Mouse (Mus musculus): Measurements from ENCODE around the gene Gbgt1. TPM values are rescaled to one million over a fixed set of nuclear protein-coding genes. Genes with fewer than 3 reads are reported as not detected.
"Not testable (repeated sequence)": the region's sequence is repeated elsewhere in the genome, so short reads cannot be mapped to it uniquely, and the experiment has no call there.

Gene Gbgt1
- polyA plus RNA-seq, 1 experiment, result not detected

- Histone ChIP-seq H3K79me2 (ENCODE audit: control insufficient read depth, insufficient read depth) (no peaks in the 10 kb centered on the region), H3ac (ENCODE audit: control insufficient read depth, insufficient read length) (no peak overlapping the region), H3K4me2 (ENCODE audit: low read depth) (no peak overlapping the region), H3K27me3 (ENCODE audit: control insufficient read depth, insufficient read depth, insufficient read length) (no peaks in the 10 kb centered on the region), H3K4me3 (no peak overlapping the region), H3K36me3 (ENCODE audit: control insufficient read depth, insufficient read depth) (no peaks in the 10 kb centered on the region)
- TF ChIP-seq SRF (IDR thresholded peaks at IDR 0.05; ENCODE audit: control insufficient read depth, insufficient read length, low read depth), result no peak
- TF ChIP-seq MYOD1 (IDR thresholded peaks at IDR 0.05; ENCODE audit: control insufficient read depth in 1 of 3, insufficient read length in 2 of 3, low read depth in 2 of 3), result no peak
- TF ChIP-seq REST (IDR thresholded peaks at IDR 0.05; ENCODE audit: insufficient read depth, insufficient read length), result no peak
- TF ChIP-seq TCF3 (IDR thresholded peaks at IDR 0.05; ENCODE audit: insufficient read length, low read depth), result no peak
- TF ChIP-seq MYOG (IDR thresholded peaks at IDR 0.05; ENCODE audit: control insufficient read depth in 1 of 3, insufficient read depth in 1 of 3, insufficient read length in 2 of 3, low read depth in 2 of 3), result no peak
- no peak for TF ChIP-seq POLR2A (IDR thresholded peaks at IDR 0.05; ENCODE audit: insufficient read length, low read depth)
- TF ChIP-seq POLR2AphosphoS2 (IDR thresholded peaks at IDR 0.05; ENCODE audit: insufficient read length, low read depth), result no peak
Measured at GRCm38 (mm10) chr2:28498431-28498830, 1.7 kb downstream of the Gbgt1 start.

GRCm38 (mm10) chr2:28502987-28503386 lies 6.3 kb downstream of the Gbgt1 start:
- no peak for TF ChIP-seq USF1 (IDR thresholded peaks at IDR 0.05; ENCODE audit: low read depth)
- no peak overlapping the region for H3K4me3 ChIP-seq

GRCm38 (mm10) chr2:28504676-28505075 lies 8.0 kb downstream of the Gbgt1 start:
- no peak overlapping the region for H3ac ChIP-seq (ENCODE audit: control insufficient read depth, insufficient read length)
- no peaks in the 10 kb centered on the region for H3K79me2 ChIP-seq (ENCODE audit: control insufficient read depth, insufficient read depth)
- no peak overlapping the region for H3K4me2 ChIP-seq (ENCODE audit: low read depth)
- no peak overlapping the region for H3K4me3 ChIP-seq
- no peaks in the 10 kb centered on the region for H3K36me3 ChIP-seq (ENCODE audit: control insufficient read depth, insufficient read depth)
- TF ChIP-seq REST (IDR thresholded peaks at IDR 0.05; ENCODE audit: insufficient read depth, insufficient read length) (no peak), CEBPB (IDR thresholded peaks at IDR 0.05; ENCODE audit: insufficient read depth, poor library complexity, severe bottlenecking) (no peak), E2F4 (IDR thresholded peaks at IDR 0.05; ENCODE audit: insufficient read depth) (no peak), MYOG (IDR thresholded peaks at IDR 0.05; ENCODE audit: control insufficient read depth in 1 of 3, insufficient read depth in 1 of 3, insufficient read length in 2 of 3, low read depth in 2 of 3) (no peak), TCF3 (IDR thresholded peaks at IDR 0.05; ENCODE audit: insufficient read length, low read depth) (no peak), POLR2AphosphoS2 (IDR thresholded peaks at IDR 0.05; ENCODE audit: insufficient read length, low read depth) (no peak), MYOD1 (IDR thresholded peaks at IDR 0.05; ENCODE audit: control insufficient read depth in 1 of 3, insufficient read length in 2 of 3, low read depth in 2 of 3) (no peak), TCF12 (IDR thresholded peaks at IDR 0.05; ENCODE audit: insufficient read depth, poor library complexity, severe bottlenecking) (no peak), USF1 (IDR thresholded peaks at IDR 0.05; ENCODE audit: low read depth) (no peak), POLR2A (IDR thresholded peaks at IDR 0.05; ENCODE audit: insufficient read length, low read depth) (no peak), SRF (IDR thresholded peaks at IDR 0.05; ENCODE audit: control insufficient read depth, insufficient read length, low read depth) (no peak), MAX (IDR thresholded peaks at IDR 0.05; ENCODE audit: low read depth) (no peak)
- H3K27me3 ChIP-seq (ENCODE audit: control insufficient read depth, insufficient read depth, insufficient read length), result peaks cover 8% of the 10 kb centered on the region

More at GRCm38 (mm10) chr2:28502987-28503386, 6.3 kb downstream of the Gbgt1 start:
- no peaks in the 10 kb centered on the region for H3K79me2 ChIP-seq (ENCODE audit: control insufficient read depth, insufficient read depth)
- H3K4me2 ChIP-seq (ENCODE audit: low read depth), result no peak overlapping the region
- no peaks in the 10 kb centered on the region for H3K36me3 ChIP-seq (ENCODE audit: control insufficient read depth, insufficient read depth)
- H3ac ChIP-seq (ENCODE audit: control insufficient read depth, insufficient read length), result no peak overlapping the region
- H3K27me3 ChIP-seq (ENCODE audit: control insufficient read depth, insufficient read depth, insufficient read length), result peaks cover 8% of the 10 kb centered on the region

GRCm38 (mm10) chr2:28505795-28506194 lies 9.1 kb downstream of the Gbgt1 start, which contains the start of gene Gm10134:
TSS of gene Gm10134 (plus strand) at chr2:28506095.
- no peaks in the 10 kb centered on the region for H3K36me3 ChIP-seq (ENCODE audit: control insufficient read depth, insufficient read depth)
- TF ChIP-seq TCF3 (IDR thresholded peaks at IDR 0.05; ENCODE audit: insufficient read length, low read depth) (no peak), POLR2A (IDR thresholded peaks at IDR 0.05; ENCODE audit: insufficient read length, low read depth) (no peak), MYOD1 (IDR thresholded peaks at IDR 0.05; ENCODE audit: control insufficient read depth in 1 of 3, insufficient read length in 2 of 3, low read depth in 2 of 3) (no peak)
- no peak within 1 kb of the TSS for H3K4me3 ChIP-seq
- peaks cover 12% of the 10 kb centered on the region for H3K27me3 ChIP-seq (ENCODE audit: control insufficient read depth, insufficient read depth, insufficient read length)
- H3ac ChIP-seq (ENCODE audit: control insufficient read depth, insufficient read length), result no peak within 1 kb of the TSS
- no peaks in the 10 kb centered on the region for H3K79me2 ChIP-seq (ENCODE audit: control insufficient read depth, insufficient read depth)
- no peak within 1 kb of the TSS for H3K4me2 ChIP-seq (ENCODE audit: low read depth)

DNA sequence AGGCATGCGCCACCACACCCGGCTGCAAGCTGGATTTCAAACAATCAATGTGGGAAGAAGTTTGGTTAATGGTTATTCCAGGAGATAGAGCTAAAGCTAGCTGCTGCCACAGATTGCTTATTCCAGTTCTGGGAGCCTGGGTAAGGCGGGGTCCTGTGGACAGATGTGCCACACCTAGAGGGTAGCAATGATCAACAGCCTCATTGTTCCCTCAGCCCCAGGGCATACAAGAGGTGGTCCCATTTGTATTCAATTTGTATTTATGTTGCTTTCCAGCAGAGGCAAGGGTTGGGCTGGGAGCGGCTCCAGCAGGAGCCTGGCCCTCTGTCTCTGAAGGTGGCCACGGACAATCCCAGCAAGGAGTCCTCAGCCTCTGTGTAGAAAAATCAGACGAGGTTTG lies 9.6 kb downstream of the Gbgt1 start:
- no peak overlapping the region for H3K4me3 ChIP-seq
- H3K36me3 ChIP-seq (ENCODE audit: control insufficient read depth, insufficient read depth), result no peaks in the 10 kb centered on the region
- no peak overlapping the region for H3K4me2 ChIP-seq (ENCODE audit: low read depth)
- TF ChIP-seq SRF (IDR thresholded peaks at IDR 0.05; ENCODE audit: control insufficient read depth, insufficient read length, low read depth) (no peak), MYOD1 (IDR thresholded peaks at IDR 0.05; ENCODE audit: control insufficient read depth in 1 of 3, insufficient read length in 2 of 3, low read depth in 2 of 3) (no peak), CEBPB (IDR thresholded peaks at IDR 0.05; ENCODE audit: insufficient read depth, poor library complexity, severe bottlenecking) (no peak), TCF3 (IDR thresholded peaks at IDR 0.05; ENCODE audit: insufficient read length, low read depth) (no peak), MAX (IDR thresholded peaks at IDR 0.05; ENCODE audit: low read depth) (no peak), E2F4 (IDR thresholded peaks at IDR 0.05; ENCODE audit: insufficient read depth) (no peak), POLR2AphosphoS2 (IDR thresholded peaks at IDR 0.05; ENCODE audit: insufficient read length, low read depth) (no peak), POLR2A (IDR thresholded peaks at IDR 0.05; ENCODE audit: insufficient read length, low read depth) (no peak), MYOG (IDR thresholded peaks at IDR 0.05; ENCODE audit: control insufficient read depth in 1 of 3, insufficient read depth in 1 of 3, insufficient read length in 2 of 3, low read depth in 2 of 3) (no peak), USF1 (IDR thresholded peaks at IDR 0.05; ENCODE audit: low read depth) (no peak), TCF12 (IDR thresholded peaks at IDR 0.05; ENCODE audit: insufficient read depth, poor library complexity, severe bottlenecking) (no peak), REST (IDR thresholded peaks at IDR 0.05; ENCODE audit: insufficient read depth, insufficient read length) (no peak)
- H3K79me2 ChIP-seq (ENCODE audit: control insufficient read depth, insufficient read depth), result no peaks in the 10 kb centered on the region
- H3K27me3 ChIP-seq (ENCODE audit: control insufficient read depth, insufficient read depth, insufficient read length), result peaks cover 16% of the 10 kb centered on the region
- no peak overlapping the region for H3ac ChIP-seq (ENCODE audit: control insufficient read depth, insufficient read length)

GRCm38 (mm10) chr2:28511600-28511999 lies 14.9 kb downstream of the Gbgt1 start:
- H3K36me3 ChIP-seq (ENCODE audit: control insufficient read depth, insufficient read depth); H3K4me3 ChIP-seq; H3K79me2 ChIP-seq (ENCODE audit: control insufficient read depth, insufficient read depth); H3ac ChIP-seq (ENCODE audit: control insufficient read depth, insufficient read length); H3K4me2 ChIP-seq (ENCODE audit: low read depth): not testable (repeated sequence)
- peaks cover 22% of the 10 kb centered on the region for H3K27me3 ChIP-seq (ENCODE audit: control insufficient read depth, insufficient read depth, insufficient read length)
